Mouse (Mus musculus) CH12.LX (cell line): ENCODE data around the gene Hoxb2. TPM values are rescaled to one million over a fixed set of nuclear protein-coding genes. Genes with fewer than 3 reads are reported as not detected.

Experiments
- DNase-seq: peaks from one replicate; pipeline ENCODE4 v3.0.0-alpha.2; 2013; ENCODE audit errors: extremely low read depth
- H3K27ac ChIP-seq: 2 replicates; pipeline ENCODE4 v1.5.1; 2012; ENCODE audit warnings: low read depth, mild to moderate bottlenecking, control low read depth, moderate library complexity; ENCODE audit not compliant: insufficient read depth
- H3K27me3 ChIP-seq: replicated peaks from 2 replicates; pipeline ENCODE3; 2012; ENCODE audit warnings: inconsistent platforms
- H3K36me3 ChIP-seq, 2 experiments: replicated peaks in 1 of 2; 2 replicates each; pipeline versions ENCODE3 to v1.6.1; 2012; ENCODE audit warnings: inconsistent platforms in 1 of 2, low read length in 1 of 2, mild to moderate bottlenecking in 1 of 2, mixed read lengths in 1 of 2, moderate library complexity in 1 of 2; ENCODE audit not compliant: control insufficient read depth in 1 of 2, insufficient read depth in 1 of 2
- H3K4me1 ChIP-seq, 2 experiments: 2 replicates each; pipeline ENCODE4 v1.6.1; 2012; ENCODE audit warnings: inconsistent platforms in 1 of 2, moderate library complexity in 1 of 2; ENCODE audit not compliant: insufficient read depth in 2 of 2, control insufficient read depth in 1 of 2
- H3K4me2 ChIP-seq: 2 replicates; pipeline ENCODE4 v1.6.1; 2012; ENCODE audit warnings: low read depth, mild to moderate bottlenecking, control low read depth; ENCODE audit not compliant: poor library complexity, insufficient read depth, severe bottlenecking
- H3K4me3 ChIP-seq, 3 experiments: fragments of 150-350 bp in 1 of 3; sonication (generic) in 1 of 3; replicated peaks in 1 of 3; 2 replicates each; pipeline versions ENCODE3 to v1.5.1; 2011 to 2012; ENCODE audit warnings: low read depth in 2 of 3, low read length in 2 of 3, mild to moderate bottlenecking in 2 of 3, moderate library complexity in 2 of 3, control low read depth in 1 of 3, improper control_type of control experiment in 1 of 3, inconsistent platforms in 1 of 3, mixed read lengths in 1 of 3; ENCODE audit not compliant: poor library complexity in 1 of 3
- H3K79me2 ChIP-seq: replicated peaks from 2 replicates; pipeline ENCODE4 v1.6.1; 2012; ENCODE audit warnings: mild to moderate bottlenecking, moderate library complexity; ENCODE audit not compliant: control insufficient read depth, poor library complexity, insufficient read depth, severe bottlenecking; ENCODE audit errors: extremely low read depth
- H3K9ac ChIP-seq: 2 replicates; pipeline ENCODE4 v1.6.1; 2012; ENCODE audit warnings: low read depth, mild to moderate bottlenecking, control low read depth, moderate library complexity; ENCODE audit not compliant: insufficient read depth
- H3K9me3 ChIP-seq: replicated peaks from 2 replicates; pipeline ENCODE3; 2012; ENCODE audit warnings: low read length, inconsistent platforms, mixed read lengths
- CHD2 ChIP-seq: IDR thresholded peaks from 2 replicates; pipeline ENCODE4 v1.6.1; 2011; ENCODE audit warnings: low read length, improper control_type of control experiment
- ETS1 ChIP-seq: conservative IDR thresholded peaks from 2 replicates; pipeline ENCODE4 v1.6.1; 2012; ENCODE audit warnings: low read depth, mild to moderate bottlenecking, inconsistent platforms, low read length, improper control_type of control experiment, moderate library complexity
- JUND ChIP-seq: conservative IDR thresholded peaks from 2 replicates; pipeline ENCODE4 v1.6.1; 2011; ENCODE audit warnings: low read depth, low read length, improper control_type of control experiment
- KAT2A ChIP-seq: IDR thresholded peaks from 2 replicates; pipeline ENCODE4 v1.6.1; 2012; ENCODE audit warnings: low read length, improper control_type of control experiment, inconsistent platforms; ENCODE audit not compliant: insufficient replicate concordance
- MAX ChIP-seq: IDR thresholded peaks from 2 replicates; pipeline ENCODE4 v1.6.1; 2011; ENCODE audit warnings: low read length, improper control_type of control experiment
- MAZ ChIP-seq: IDR thresholded peaks from 2 replicates; pipeline ENCODE4 v1.6.1; 2012; ENCODE audit warnings: low read depth, mild to moderate bottlenecking, inconsistent platforms, low read length, improper control_type of control experiment, moderate library complexity
- MXI1 ChIP-seq: IDR thresholded peaks from 2 replicates; pipeline ENCODE4 v1.6.1; 2011; ENCODE audit warnings: mild to moderate bottlenecking, low read depth, low read length, improper control_type of control experiment
- MYC ChIP-seq: IDR thresholded peaks from 2 replicates; pipeline ENCODE4 v1.6.1; 2011; ENCODE audit warnings: low read depth, mild to moderate bottlenecking, improper control_type of control experiment, low read length
- NRF1 ChIP-seq: IDR thresholded peaks from 2 replicates; pipeline ENCODE4 v1.6.1; 2014; ENCODE audit warnings: low read depth, mild to moderate bottlenecking, inconsistent platforms, low read length, improper control_type of control experiment, moderate library complexity
- POLR2A ChIP-seq: IDR thresholded peaks from 2 replicates; pipeline ENCODE4 v1.6.1; 2011; ENCODE audit warnings: low read depth, mild to moderate bottlenecking, improper control_type of control experiment, low read length
- POLR2AphosphoS2 ChIP-seq: IDR thresholded peaks from 2 replicates; pipeline ENCODE4 v1.6.1; 2011; ENCODE audit warnings: low read depth, low read length, improper control_type of control experiment
- RCOR1 ChIP-seq: conservative IDR thresholded peaks from 2 replicates; pipeline ENCODE4 v1.6.1; 2012; ENCODE audit warnings: low read depth, mild to moderate bottlenecking, inconsistent platforms, low read length, improper control_type of control experiment
- SIN3A ChIP-seq: IDR thresholded peaks from 2 replicates; pipeline ENCODE4 v1.6.1; 2012; ENCODE audit warnings: low read length, improper control_type of control experiment, inconsistent platforms
- SMC3 ChIP-seq: IDR thresholded peaks from 2 replicates; pipeline ENCODE4 v1.6.1; 2011; ENCODE audit warnings: low read depth, low read length, improper control_type of control experiment
- TBP ChIP-seq: conservative IDR thresholded peaks from 2 replicates; pipeline ENCODE4 v1.6.1; 2011; ENCODE audit warnings: low read depth, low read length, improper control_type of control experiment
- UBTF ChIP-seq: IDR thresholded peaks from 2 replicates; pipeline ENCODE4 v1.6.1; 2012; ENCODE audit warnings: low read depth, mild to moderate bottlenecking, inconsistent platforms, low read length, improper control_type of control experiment, moderate library complexity
- USF1 ChIP-seq: IDR thresholded peaks from 2 replicates; pipeline ENCODE4 v1.6.1; 2014; ENCODE audit warnings: low read depth, mild to moderate bottlenecking, inconsistent platforms, low read length, improper control_type of control experiment
- USF2 ChIP-seq: conservative IDR thresholded peaks from 2 replicates; pipeline ENCODE4 v1.6.1; 2011; ENCODE audit warnings: low read depth, low read length, improper control_type of control experiment
- ZC3H11A ChIP-seq: IDR thresholded peaks from 2 replicates; pipeline ENCODE4 v1.6.1; 2012; ENCODE audit warnings: low read depth, mild to moderate bottlenecking, inconsistent platforms, low read length, improper control_type of control experiment
- ZMIZ1 ChIP-seq: IDR thresholded peaks from 2 replicates; pipeline ENCODE4 v1.6.1; 2012; ENCODE audit warnings: low read depth, mild to moderate bottlenecking, inconsistent platforms, low read length, improper control_type of control experiment
- dilution Hi-C: fragments of 300-500 bp; cut with MboI; formaldehyde crosslinking; loops from 2 replicates; pipeline ENCODE4 v1.14.3; 2020; ENCODE audit warnings: low sequenced_read_pairs; ENCODE audit not compliant: extremely low pct_unique_long_range_greater_than_20kb, extremely low pct_ligation_motif_present
- in situ Hi-C: fragments of 300-500 bp; cut with MboI; formaldehyde crosslinking; loops from 3 replicates; pipeline ENCODE4 v1.14.3; 2019; ENCODE audit warnings: low sequenced_read_pairs, low pct_ligation_motif_present, low pct_unique_long_range_greater_than_20kb, mixed read lengths
- polyA plus RNA-seq: library from polyadenylated mRNA; unstranded; fragments of >175 nt; gene quantifications from 2 replicates; pipeline ENCODE4 v1.2.1, GENCODE M21; 2012; ENCODE audit warnings: low read depth; ENCODE audit not compliant: insufficient read length
- total RNA-seq, 2 experiments: library from RNA; depleted of rRNA; stranded (reverse); fragments of 300-350 nt in 1 of 2; fragments of >200 nt in 1 of 2; gene quantifications; 2 replicates each; pipeline ENCODE4 v1.2.3; 2012 to 2014

Gene Hoxb2
- total and polyA plus RNA-seq, 3 experiments = not detected

DNA sequence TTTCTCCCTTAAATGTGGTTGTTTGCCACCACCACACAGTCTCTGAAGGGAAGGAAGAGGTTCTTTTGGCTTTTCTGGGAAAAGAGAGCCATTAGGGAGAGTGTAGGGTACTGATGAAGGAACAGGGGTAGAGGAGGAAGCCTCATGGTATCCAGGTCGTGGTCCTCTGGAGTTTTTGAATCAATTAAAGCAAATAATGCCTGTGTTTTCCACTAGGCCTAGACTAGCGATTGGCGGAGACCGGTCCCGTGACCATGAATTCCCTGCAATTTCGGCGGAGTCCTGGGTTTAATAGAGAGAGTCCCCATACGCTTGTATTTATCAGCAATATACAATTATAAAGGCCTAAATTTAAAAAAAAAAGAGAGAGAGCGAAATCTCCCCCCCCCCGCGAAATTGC is 987 bp downstream of the Hoxb2 start:
- Histone ChIP-seq H3K36me3 (no peaks in the 10 kb centered on the region), H3K27ac (no peak overlapping the region), H3K9ac (no peak overlapping the region), H3K27me3 (peaks cover 36% of the 10 kb centered on the region), H3K4me3 (no peak overlapping the region), H3K79me2 (no peaks in the 10 kb centered on the region)
- no peak for DNase-seq
- no peak for TF ChIP-seq NRF1
- TF ChIP-seq POLR2AphosphoS2 = no peak
- no peak for TF ChIP-seq RCOR1
- TF ChIP-seq TBP = no peak
- TF ChIP-seq JUND = no peak
- no peak for TF ChIP-seq SIN3A
- TF ChIP-seq USF2 = no peak
- TF ChIP-seq ZMIZ1 = no peak
- no peak for TF ChIP-seq MXI1
- TF ChIP-seq CHD2 = no peak
- TF ChIP-seq ETS1 = no peak
- TF ChIP-seq MAX = no peak
- TF ChIP-seq ZC3H11A = no peak
- TF ChIP-seq, all 38 proteins: peak for 0
- Histone ChIP-seq H3K4me2 (no peak overlapping the region), H3K9me3 (peaks cover 6% of the 10 kb centered on the region), H3K4me1 (peaks cover 0 to 12% of the 10 kb centered on the region in 2 experiments; a peak in 2 of 4 replicates)
- in situ Hi-C loops (no loop called here), dilution Hi-C loops (no loop called here)

DNA sequence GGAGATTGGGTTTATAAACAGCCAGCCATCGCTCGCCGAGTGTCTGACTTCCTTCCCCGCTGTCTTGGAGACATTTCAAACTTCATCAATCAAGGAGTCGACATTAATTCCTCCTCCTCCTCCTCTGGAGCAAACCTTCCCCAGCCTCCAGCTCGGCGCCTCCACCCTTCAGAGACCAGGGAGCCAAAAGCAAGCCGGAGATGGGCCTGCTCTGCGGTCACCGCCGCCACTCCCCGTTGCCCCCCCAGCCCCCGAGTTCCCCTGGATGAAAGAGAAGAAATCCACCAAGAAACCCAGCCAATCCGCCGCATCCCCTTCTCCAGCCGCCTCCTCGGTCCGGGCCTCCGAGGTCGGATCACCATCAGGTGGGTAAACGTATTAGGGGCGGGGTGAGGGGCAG is 1.5 kb downstream of the Hoxb2 start:
- dilution Hi-C loops = no loop called here

More for the DNA sequence above, 1.5 kb downstream of the Hoxb2 start:
- no peak for TF ChIP-seq MAX
- no peak for TF ChIP-seq MYC
- no peak for TF ChIP-seq UBTF
- no peak for TF ChIP-seq MAZ
- no peak for TF ChIP-seq POLR2A
- TF ChIP-seq KAT2A = no peak
- TF ChIP-seq USF1 = no peak
- no peak for TF ChIP-seq SMC3
- TF ChIP-seq ZMIZ1 = no peak
- H3K27ac ChIP-seq = no peak overlapping the region
- peaks cover 40% of the 10 kb centered on the region for H3K27me3 ChIP-seq
- H3K36me3 ChIP-seq = no peaks in the 10 kb centered on the region
- in situ Hi-C loops = no loop called here
- no peak overlapping the region for H3K9ac ChIP-seq
- no peak for DNase-seq
- H3K79me2 ChIP-seq = no peaks in the 10 kb centered on the region
- peaks cover 6% of the 10 kb centered on the region for H3K9me3 ChIP-seq
- H3K4me2 ChIP-seq = no peak overlapping the region
- no peak overlapping the region for H3K4me3 ChIP-seq
- peaks cover 0 to 12% of the 10 kb centered on the region in 2 experiments; a peak in 2 of 4 replicates for H3K4me1 ChIP-seq
